Mouse (Mus musculus) natural killer cell, adult 2 months (primary cell): ENCODE data around the gene Ahnak.
"Not testable (repeated sequence)": the region's sequence is repeated elsewhere in the genome, so short reads cannot be mapped to it uniquely, and the experiment has no call there.

Source experiments
- DNase-seq, 2 experiments: peaks; one replicate each; pipeline ENCODE4 v3.0.0; 2022; ENCODE audit warnings: low spot score in 2 of 2

Ahnak gene

GRCm38 (mm10) chr19:9097441-9097840 lies 108.4 kb downstream of the Ahnak start:
- DNase-seq, result no peak

GRCm38 (mm10) chr19:9099751-9100150 lies 110.7 kb downstream of the Ahnak start:
- no peak for DNase-seq

- DNase-seq, result no peak
Observed at GRCm38 (mm10) chr19:9100297-9101061, 111.4 kb downstream of the Ahnak start.

GRCm38 (mm10) chr19:9101062-9101457 lies 112.0 kb downstream of the Ahnak start:
- DNase-seq, result no peak

GRCm38 (mm10) chr19:9103986-9104385 lies 114.9 kb downstream of the Ahnak start:
- peak; percentile 46 to 63 for DNase-seq

GRCm38 (mm10) chr19:9105101-9105685 lies 116.1 kb downstream of the Ahnak start:
- no peak for DNase-seq

- DNase-seq, result no peak
Observed at GRCm38 (mm10) chr19:9106096-9106495, 117.0 kb downstream of the Ahnak start.

GRCm38 (mm10) chr19:9106751-9107378 lies 117.8 kb downstream of the Ahnak start:
- no peak for DNase-seq

- peak in 1 of 2 experiments; percentile 28 for DNase-seq
Observed at GRCm38 (mm10) chr19:9107379-9107755, 118.3 kb downstream of the Ahnak start.

- no peak for DNase-seq
Observed at GRCm38 (mm10) chr19:9108536-9108935, 119.5 kb downstream of the Ahnak start.

- peak; percentile 62 for DNase-seq
Observed at GRCm38 (mm10) chr19:9110182-9110869, 121.2 kb downstream of the Ahnak start.

GRCm38 (mm10) chr19:9112043-9112442 lies 123.0 kb downstream of the Ahnak start:
- no peak for DNase-seq

- DNase-seq, result peak in 1 of 2 experiments; percentile 55
Observed at GRCm38 (mm10) chr19:9116268-9116667, 127.2 kb downstream of the Ahnak start.

GRCm38 (mm10) chr19:9117275-9117674 lies 128.2 kb downstream of the Ahnak start:
- no peak for DNase-seq

GRCm38 (mm10) chr19:9119655-9120425 lies 130.8 kb downstream of the Ahnak start:
- DNase-seq, result no peak

- no peak for DNase-seq
Observed at GRCm38 (mm10) chr19:9122390-9122789, 133.3 kb downstream of the Ahnak start.

- DNase-seq, result not testable (repeated sequence)
Observed at GRCm38 (mm10) chr19:9123986-9124385, 134.9 kb downstream of the Ahnak start.
